Mouse (Mus musculus) heart, embryonic 11.5 days (tissue): ENCODE measurements around the gene Prdm16. TPM values are rescaled to one million over a fixed set of nuclear protein-coding genes. Genes with fewer than 3 reads are reported as not detected.

Experiments
- ATAC-seq: fragments of 200-750 bp; cut with Nextera tagmentation; replicated peaks from 2 replicates; pipeline ENCODE4 v1.8.0; 2017; ENCODE audit warnings: moderate library complexity; ENCODE audit not compliant: insufficient number of reproducible peaks, low FRiP score, low TSS enrichment
- H3K27ac ChIP-seq: fragments of 300-500 bp; sonication (generic); 2 replicates; pipeline ENCODE4 v1.5.1; 2014; ENCODE audit warnings: mild to moderate bottlenecking, low read depth, low read length
- H3K27me3 ChIP-seq: fragments of 300-500 bp; sonication (generic); 2 replicates; pipeline ENCODE4 v1.6.1; 2014; ENCODE audit warnings: mild to moderate bottlenecking, low read length, mixed read lengths; ENCODE audit not compliant: control insufficient read depth, insufficient read depth
- H3K36me3 ChIP-seq: fragments of 300-500 bp; sonication (generic); 2 replicates; pipeline ENCODE4 v1.6.1; 2014; ENCODE audit warnings: mild to moderate bottlenecking, low read length, moderate library complexity, mixed read lengths; ENCODE audit not compliant: control insufficient read depth, insufficient read depth
- H3K4me1 ChIP-seq: fragments of 300-500 bp; sonication (generic); 2 replicates; pipeline ENCODE4 v1.6.1; 2014; ENCODE audit warnings: low read length; ENCODE audit not compliant: control insufficient read depth, insufficient read depth
- H3K4me2 ChIP-seq: fragments of 300-500 bp; sonication (generic); 2 replicates; pipeline ENCODE4 v1.6.1; 2014; ENCODE audit warnings: mild to moderate bottlenecking, moderate library complexity
- H3K4me3 ChIP-seq: fragments of 300-500 bp; sonication (generic); 2 replicates; pipeline ENCODE4 v1.5.1; 2014; ENCODE audit warnings: low read depth, low read length
- H3K9ac ChIP-seq: fragments of 300-500 bp; sonication (generic); 2 replicates; pipeline ENCODE4 v1.6.1; 2014; ENCODE audit warnings: mild to moderate bottlenecking, low read depth, low read length, moderate library complexity
- H3K9me3 ChIP-seq: fragments of 300-500 bp; sonication (generic); replicated peaks from 2 replicates; pipeline ENCODE4 v1.6.1; 2016; ENCODE audit warnings: low read length; ENCODE audit not compliant: control insufficient read depth
- WGBS: fragments of 180-500 bp; shearing (Covaris S2); extraction: QIAGEN DNeasy Blood & Tissue Kit; methylation state at CpG from one replicate; pipeline ENCODE4 v1.1.7; 2014; ENCODE audit not compliant: insufficient replicate concordance; 5-methylcytosine and 5-hydroxymethylcytosine counted together
- polyA plus RNA-seq: library from polyadenylated mRNA; unstranded; fragments of >200 nt; fragmentation: Nextera tagmentation; extraction: Ambion mirVana; gene quantifications from 2 replicates; pipeline ENCODE4 v1.2.1, GENCODE M21; 2014

The Prdm16 gene
- polyA plus RNA-seq, 1 experiment from 2014 or later = 14.2 TPM

GRCm38 (mm10) chr4:154396652-154397301, 239.9 kb downstream of the Prdm16 start:
- Histone ChIP-seq H3K27ac (no peak overlapping the region), H3K27me3 (peaks cover 27% of the 10 kb centered on the region), H3K4me2 (no peak overlapping the region), H3K4me3 (no peak overlapping the region), H3K9me3 (no peaks in the 10 kb centered on the region), H3K36me3 (no peaks in the 10 kb centered on the region), H3K4me1 (peaks cover 34% of the 10 kb centered on the region), H3K9ac (no peak overlapping the region)
- no peak for ATAC-seq
- 84% methylated on average over 14 of the region's 14 CpGs for WGBS

- H3K27me3 ChIP-seq = peaks cover 41% of the 10 kb centered on the region
- 55% methylated on average over 7 of the region's 7 CpGs for WGBS
- H3K4me2 ChIP-seq = no peak overlapping the region
Measured at GRCm38 (mm10) chr4:154394123-154394722, 242.4 kb downstream of the Prdm16 start.

GRCm38 (mm10) chr4:154393196-154394122, 243.2 kb downstream of the Prdm16 start:
- Histone ChIP-seq H3K9me3 (no peaks in the 10 kb centered on the region), H3K4me2 (peak overlapping the region; percentile 25), H3K27me3 (peaks cover 44% of the 10 kb centered on the region), H3K36me3 (no peaks in the 10 kb centered on the region), H3K27ac (peak overlapping the region; percentile 84), H3K4me3 (no peak overlapping the region), H3K9ac (no peak overlapping the region), H3K4me1 (peaks cover 48% of the 10 kb centered on the region)
- peak; percentile 85 for ATAC-seq
- WGBS = 3% methylated on average over 18 of the region's 18 CpGs

More at GRCm38 (mm10) chr4:154394123-154394722, 242.4 kb downstream of the Prdm16 start:
- Histone ChIP-seq H3K4me1 (peaks cover 48% of the 10 kb centered on the region), H3K27ac (peak overlapping the region; percentile 84), H3K9me3 (no peaks in the 10 kb centered on the region), H3K9ac (no peak overlapping the region), H3K4me3 (no peak overlapping the region), H3K36me3 (no peaks in the 10 kb centered on the region)
- no peak for ATAC-seq

DNA sequence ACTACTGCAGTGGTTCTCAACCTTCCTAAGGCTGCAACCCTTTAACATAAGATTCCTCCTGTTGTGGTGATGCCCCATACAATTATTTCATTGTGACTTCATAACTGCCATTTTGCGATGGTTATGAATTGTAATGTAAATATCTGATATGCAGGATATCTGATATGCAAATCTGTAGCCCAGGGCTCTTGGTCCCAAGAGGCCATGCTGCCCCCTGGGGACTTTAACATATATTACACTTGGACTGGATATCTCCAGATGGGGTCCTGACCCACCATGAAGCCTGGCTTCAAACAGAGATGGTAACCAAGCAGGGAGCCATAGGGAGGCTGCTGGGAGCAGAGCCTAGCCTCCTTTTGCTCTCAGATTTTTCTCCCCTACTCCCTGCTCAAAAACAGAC, 244.0 kb downstream of the Prdm16 start:
- peaks cover 50% of the 10 kb centered on the region for H3K27me3 ChIP-seq
- 79% methylated on average over 1 of the region's 1 CpGs for WGBS
- no peaks in the 10 kb centered on the region for H3K36me3 ChIP-seq
- no peak overlapping the region for H3K9ac ChIP-seq
- ATAC-seq = no peak
- H3K4me2 ChIP-seq = no peak overlapping the region
- H3K27ac ChIP-seq = peak overlapping the region; percentile 84
- no peaks in the 10 kb centered on the region for H3K9me3 ChIP-seq
- H3K4me3 ChIP-seq = no peak overlapping the region
- peaks cover 48% of the 10 kb centered on the region for H3K4me1 ChIP-seq

GRCm38 (mm10) chr4:154390333-154391080, 246.2 kb downstream of the Prdm16 start:
- H3K36me3 ChIP-seq = no peaks in the 10 kb centered on the region
- peak overlapping the region; percentile 2; the same call in 1 of the 2 replicates for H3K9ac ChIP-seq
- no peak overlapping the region for H3K4me3 ChIP-seq
- no peaks in the 10 kb centered on the region for H3K9me3 ChIP-seq
- ATAC-seq = no peak
- H3K4me1 ChIP-seq = peaks cover 55% of the 10 kb centered on the region
- 0 out of 2 replicates have a peak overlapping the region, but pooled peaks have one; percentile 8 for H3K4me2 ChIP-seq
- WGBS = 16% methylated on average over 20 of the region's 20 CpGs
- H3K27me3 ChIP-seq = peaks cover 43% of the 10 kb centered on the region
- 0 out of 2 replicates have a peak overlapping the region, but pooled peaks have one; percentile 6 for H3K27ac ChIP-seq

DNA sequence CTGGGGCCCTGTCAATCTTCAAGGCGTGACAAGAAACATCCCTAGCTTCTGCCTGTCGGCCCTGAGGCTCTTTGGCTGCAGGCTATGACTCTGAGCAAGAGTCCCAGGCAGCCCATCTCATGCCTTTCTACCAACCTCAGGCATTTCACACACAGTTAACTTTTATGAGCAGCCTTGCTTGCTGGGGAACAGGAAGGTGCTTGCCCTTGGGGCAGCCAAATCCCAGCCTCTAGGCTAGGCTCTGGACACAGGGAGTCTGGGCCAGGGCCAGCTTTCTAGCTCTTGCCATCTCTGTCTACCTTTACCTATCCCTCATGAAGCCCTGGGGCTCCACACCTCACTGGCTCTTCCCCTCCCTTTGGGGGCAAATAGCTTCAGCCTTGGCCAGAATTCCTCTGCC, 247.0 kb downstream of the Prdm16 start:
- no peak overlapping the region for H3K4me3 ChIP-seq
- no peak overlapping the region for H3K27ac ChIP-seq
- no peak overlapping the region for H3K9ac ChIP-seq
- peaks cover 36% of the 10 kb centered on the region for H3K27me3 ChIP-seq
- no peak for ATAC-seq
- H3K4me1 ChIP-seq = peaks cover 50% of the 10 kb centered on the region
- 76% methylated on average over 2 of the region's 2 CpGs for WGBS
- no peaks in the 10 kb centered on the region for H3K36me3 ChIP-seq
- H3K9me3 ChIP-seq = no peaks in the 10 kb centered on the region
- no peak overlapping the region for H3K4me2 ChIP-seq

GRCm38 (mm10) chr4:154386810-154387209, 249.9 kb downstream of the Prdm16 start:
- peaks cover 45% of the 10 kb centered on the region for H3K27me3 ChIP-seq
- H3K4me3 ChIP-seq = no peak overlapping the region
- H3K27ac ChIP-seq = no peak overlapping the region; the same call in 1 of the 2 replicates
- H3K9ac ChIP-seq = no peak overlapping the region
- no peak overlapping the region for H3K4me2 ChIP-seq
- 31% methylated on average over 8 of the region's 8 CpGs for WGBS
- no peaks in the 10 kb centered on the region for H3K36me3 ChIP-seq
- H3K9me3 ChIP-seq = no peaks in the 10 kb centered on the region
- no peak for ATAC-seq
- H3K4me1 ChIP-seq = peaks cover 27% of the 10 kb centered on the region

DNA sequence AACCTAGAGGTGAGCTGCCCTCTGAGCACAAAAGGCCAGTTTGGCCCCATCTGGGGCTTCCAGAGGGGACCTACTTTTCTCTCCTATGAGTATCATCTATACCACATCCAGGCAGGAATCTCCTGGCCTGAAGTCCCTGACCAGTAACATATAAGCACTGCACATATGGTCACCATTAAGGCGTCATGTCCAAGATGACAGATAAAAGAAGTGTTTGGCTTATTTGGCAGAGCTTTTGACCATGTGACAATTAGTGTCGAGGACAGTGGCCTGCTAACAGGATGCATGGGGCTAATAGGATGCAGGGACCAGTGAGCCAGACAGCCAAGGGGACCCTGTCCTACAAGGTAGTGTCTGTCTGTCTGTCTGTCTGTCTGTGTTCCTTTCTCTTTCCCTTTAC, 250.8 kb downstream of the Prdm16 start:
- Histone ChIP-seq H3K36me3 (no peaks in the 10 kb centered on the region), H3K4me2 (no peak overlapping the region), H3K27ac (no peak overlapping the region), H3K4me3 (no peak overlapping the region), H3K9me3 (no peaks in the 10 kb centered on the region), H3K9ac (no peak overlapping the region), H3K27me3 (peaks cover 39% of the 10 kb centered on the region), H3K4me1 (peaks cover 18% of the 10 kb centered on the region)
- ATAC-seq = no peak
- WGBS = 48% methylated on average over 2 of the region's 2 CpGs
